In genomic region chr11:101084811-101085210, GRCm38 (mm10) we compare ENCODE assay signal across 14 mouse cellular contexts. TPM values are rescaled to one million over a fixed set of nuclear protein-coding genes. Genes with fewer than 3 reads are reported as not detected.
"Had no signal": no experiment of that assay in that cellular context is flagged by ENCODE, and none has a peak within 500 bp of the region (broad histone marks: within the 10 kb centered on the region; RNA-seq: fewer than 3 reads in every experiment).

No protein-coding gene starts in this region.

- H3K9ac ChIP-seq: liver, embryonic 12.5 days; lung, embryonic 14.5 days; midbrain, embryonic 15.5 days; stomach, embryonic 15.5 days had no signal

- ATAC-seq: liver, embryonic 12.5 days; midbrain, embryonic 15.5 days had no signal

- H3K4me2 ChIP-seq: liver, embryonic 12.5 days; lung, embryonic 14.5 days; midbrain, embryonic 15.5 days; neural tube, embryonic 13.5 days; stomach, embryonic 15.5 days had no signal

- H3K4me3 ChIP-seq: liver, embryonic 12.5 days; midbrain, embryonic 15.5 days; neural tube, embryonic 13.5 days; stomach, embryonic 15.5 days had no signal

- H3K9me3 ChIP-seq: liver, embryonic 12.5 days; midbrain, embryonic 10.5 days; midbrain, embryonic 15.5 days; neural tube, embryonic 13.5 days; stomach, embryonic 15.5 days had no signal

- H3K27ac ChIP-seq: midbrain, embryonic 10.5 days; midbrain, embryonic 15.5 days; neural tube, embryonic 13.5 days; stomach, embryonic 15.5 days had no signal

- DNase-seq: kidney, adult 2 months; left cerebral cortex, postnatal 4 days; lung, embryonic 14.5 days; lung, postnatal 10 days; lung, postnatal 4 days; retina, postnatal 1 day; right cerebral cortex, postnatal 4 days; spleen, adult 18-20 months; thymus, postnatal 4 days had no signal

RNA-seq across cellular contexts. Expression of gene Hsd17b1, which starts 6.6 kb away (rescaled TPM):
- polyA plus RNA-seq: lung, embryonic 14.5 days; midbrain, embryonic 10.5 days had no signal
